Mouse (Mus musculus) cerebellum, adult 9-10 months (tissue): ENCODE data around the gene Slc16a12.

Experiments used
- DNase-seq: peaks from one replicate; pipeline ENCODE4 v3.0.0; 2022

Gene Slc16a12

GRCm38 (mm10) chr19:34726254-34726962 lies 20.7 kb downstream of the Slc16a12 start:
- no peak for DNase-seq

GRCm38 (mm10) chr19:34725418-34725817 lies 21.7 kb downstream of the Slc16a12 start:
- DNase-seq: no peak

GRCm38 (mm10) chr19:34724598-34724997 lies 22.5 kb downstream of the Slc16a12 start:
- no peak for DNase-seq

GRCm38 (mm10) chr19:34722541-34722940 lies 24.5 kb downstream of the Slc16a12 start:
- peak; percentile 9 for DNase-seq

- DNase-seq: no peak
These were observed 27.0 kb downstream of the Slc16a12 start for GRCm38 (mm10) chr19:34720130-34720529.

GRCm38 (mm10) chr19:34718963-34719362 lies 28.1 kb downstream of the Slc16a12 start:
- no peak for DNase-seq

GRCm38 (mm10) chr19:34718478-34718877 lies 28.6 kb downstream of the Slc16a12 start:
- DNase-seq: no peak

GRCm38 (mm10) chr19:34715895-34716294 lies 31.2 kb downstream of the Slc16a12 start:
- no peak for DNase-seq

- DNase-seq: no peak
These were observed 32.8 kb downstream of the Slc16a12 start for GRCm38 (mm10) chr19:34714250-34714666.

GRCm38 (mm10) chr19:34712050-34712449 lies 35.0 kb downstream of the Slc16a12 start:
- no peak for DNase-seq

GRCm38 (mm10) chr19:34708221-34708620 lies 38.9 kb downstream of the Slc16a12 start:
- no peak for DNase-seq

- no peak for DNase-seq
These were observed 39.5 kb downstream of the Slc16a12 start for GRCm38 (mm10) chr19:34707571-34707970.

GRCm38 (mm10) chr19:34706261-34706660 lies 40.8 kb downstream of the Slc16a12 start:
- no peak for DNase-seq

GRCm38 (mm10) chr19:34705141-34705540 lies 41.9 kb downstream of the Slc16a12 start:
- DNase-seq: no peak

- no peak for DNase-seq
These were observed 47.8 kb downstream of the Slc16a12 start for GRCm38 (mm10) chr19:34699300-34699699.

GRCm38 (mm10) chr19:34698852-34699251 lies 48.2 kb downstream of the Slc16a12 start:
- no peak for DNase-seq

GRCm38 (mm10) chr19:34698432-34698831 lies 48.7 kb downstream of the Slc16a12 start:
- no peak for DNase-seq

- no peak for DNase-seq
These were observed 49.6 kb downstream of the Slc16a12 start for GRCm38 (mm10) chr19:34697461-34697860.

GRCm38 (mm10) chr19:34696352-34696986 lies 50.6 kb downstream of the Slc16a12 start:
- no peak for DNase-seq

- no peak for DNase-seq
These were observed 55.7 kb downstream of the Slc16a12 start for GRCm38 (mm10) chr19:34691402-34691801.

- DNase-seq: no peak
These were observed 61.6 kb downstream of the Slc16a12 start for GRCm38 (mm10) chr19:34685530-34685929.

- no peak for DNase-seq
These were observed 62.2 kb downstream of the Slc16a12 start for GRCm38 (mm10) chr19:34684857-34685256.

- DNase-seq: no peak
These were observed 68.7 kb downstream of the Slc16a12 start for GRCm38 (mm10) chr19:34678428-34678827.

- peak; percentile 59 for DNase-seq
These were observed 73.6 kb downstream of the Slc16a12 start for GRCm38 (mm10) chr19:34673476-34673875.

GRCm38 (mm10) chr19:34666127-34666526 lies 81.0 kb downstream of the Slc16a12 start:
- peak; percentile 70 for DNase-seq
